Mouse (Mus musculus): ENCODE data around the gene Fam83d.

- TF ChIP-seq POLR2A (IDR thresholded peaks at IDR 0.05; ENCODE audit: low read depth, low read length) (no peak), CTCF (IDR thresholded peaks at IDR 0.05; ENCODE audit: extremely low read depth, insufficient read depth, insufficient read length, insufficient replicate concordance) (no peak)
Measured at GRCm38 (mm10) chr2:158800788-158801187, 32.9 kb downstream of the Fam83d start.

Data from spleen, adult 2 months (tissue).